8 mouse cellular contexts compared by ENCODE assay signal in genomic region chr7:5020000-5020681, GRCm38 (mm10). TPM values are rescaled to one million over a fixed set of nuclear protein-coding genes. Genes with fewer than 3 reads are reported as not detected.
DNase-seq lines count a peak whose midpoint lies in the region; ATAC-seq lines count a peak whose summit lies in the region.

TSS of gene Zfp865 (plus strand) at chr7:5020376.
TSS of gene Ccdc106 (plus strand) at chr7:5020553.

- intact Hi-C loops in gastrocnemius, postnatal 14 days (cut with DNase I; ENCODE audit: low total_unique reads): loop anchor here (5.0 kb wide), 1 partner anchor 32 kb away; the partner anchor contains the start of gene Zfp580
- intact Hi-C loops in left cerebral cortex, postnatal 14 days (cut with DNase I): loop anchor here (5.0 kb wide), 1 partner anchor 37 kb away; no protein-coding TSS in a partner anchor

- peak within 1 kb of the TSS; percentile 95 for H3K4me2 ChIP-seq in intestine, embryonic 14.5 days (ENCODE audit: low read length)

- peaks cover 35% of the 10 kb centered on the region for H3K36me3 ChIP-seq in intestine, embryonic 14.5 days (ENCODE audit: control insufficient read depth, insufficient read depth, low read length)

- H3K27me3 ChIP-seq in intestine, embryonic 14.5 days (replicated peaks; ENCODE audit: control insufficient read depth, insufficient read depth, low read length): no peaks in the 10 kb centered on the region

- ATAC-seq in intestine, embryonic 14.5 days (replicated peaks; ENCODE audit: low FRiP score, low TSS enrichment, low read depth): peak; percentile 89

- WGBS in intestine, embryonic 14.5 days: under 1% methylated on average over 43 of the region's 49 CpGs

- peaks cover 2% of the 10 kb centered on the region; the same call in 1 of the 2 replicates for H3K9me3 ChIP-seq in intestine, embryonic 14.5 days (ENCODE audit: control insufficient read depth, low read length)

- peak within 1 kb of the TSS; percentile 98 for H3K9ac ChIP-seq in intestine, embryonic 14.5 days (ENCODE audit: low read length)

- peaks cover 20% of the 10 kb centered on the region for H3K4me1 ChIP-seq in intestine, embryonic 14.5 days (replicated peaks; ENCODE audit: control insufficient read depth, insufficient read depth, low read length)

- H3K4me3 ChIP-seq in intestine, embryonic 14.5 days (ENCODE audit: low read depth, low read length): peak within 1 kb of the TSS; percentile 73

- peak within 1 kb of the TSS; percentile 94 for H3K27ac ChIP-seq in intestine, embryonic 14.5 days (ENCODE audit: low read depth)

- DNase-seq in adrenal gland, adult (ENCODE audit: inconsistent age in 2 of 2, low spot score in 1 of 2): peak; percentile 100
- peak; percentile 99 for DNase-seq in embryo, embryonic 10.5 days (ENCODE audit: low spot score)
- peak; percentile 99 for DNase-seq in gastrocnemius, postnatal 14 days
- DNase-seq in intestine, embryonic 14.5 days (ENCODE audit: low spot score): peak; percentile 98
- peak; percentile 99 to 100 for DNase-seq in left cerebral cortex, postnatal 14 days (ENCODE audit: low spot score in 2 of 2)
- DNase-seq in mesoderm, embryonic 11.5 days (ENCODE audit: low read depth, low spot score): peak; percentile 99
- peak; percentile 99 to 100 for DNase-seq in right cerebral cortex, postnatal 36 days (ENCODE audit: low spot score in 2 of 2)
- DNase-seq in yolk sac, embryonic 10.5 days (ENCODE audit: low spot score): peak; percentile 99

RNA-seq across cellular contexts. Expression of gene Zfp865, which starts in this region (rescaled TPM):
- 10 to 100 TPM; 12.6 to 13.4 TPM for total RNA-seq in gastrocnemius, postnatal 14 days (2021)
- polyA plus RNA-seq in intestine, embryonic 14.5 days (2014; fragmentation: Nextera tagmentation; extraction: Ambion mirVana): 6.2 and 7.2 TPM in 2 replicates
- total RNA-seq in left cerebral cortex, postnatal 14 days (2021): 10 to 100 TPM; 34.1 to 35.2 TPM

RNA-seq across cellular contexts. Expression of gene Ccdc106, which starts in this region (rescaled TPM):
- under 1 TPM; 0.31 to 0.33 TPM for total RNA-seq in gastrocnemius, postnatal 14 days (2021)
- 15.1 and 17.1 TPM in 2 replicates for polyA plus RNA-seq in intestine, embryonic 14.5 days (2014; fragmentation: Nextera tagmentation; extraction: Ambion mirVana)
- total RNA-seq in left cerebral cortex, postnatal 14 days (2021): 10 to 100 TPM; 65.7 to 68.5 TPM

Comparison
In these comparisons a context has a peak if more than half of its experiments do, and no peak if none do; other contexts are left out.
1. Peak in every context shown above with its lines: DNase-seq, ATAC-seq, H3K4me3 ChIP-seq and H3K27ac ChIP-seq.
2. RNA of gene Ccdc106 (total RNA-seq): 65.7 to 68.5 TPM in left cerebral cortex, postnatal 14 days; 0.31 to 0.33 TPM in gastrocnemius, postnatal 14 days; every median in the first group is over 10 times any median in the second.